Mouse (Mus musculus) kidney, postnatal 36 days (tissue): Measurements from ENCODE around the gene Olfr453.

ENCODE experiments used
- DNase-seq, 2 experiments: peaks; one replicate each; pipeline ENCODE4 v3.0.0; 2021 to 2022; ENCODE audit warnings: mixed read lengths in 2 of 2

The Olfr453 gene

DNA sequence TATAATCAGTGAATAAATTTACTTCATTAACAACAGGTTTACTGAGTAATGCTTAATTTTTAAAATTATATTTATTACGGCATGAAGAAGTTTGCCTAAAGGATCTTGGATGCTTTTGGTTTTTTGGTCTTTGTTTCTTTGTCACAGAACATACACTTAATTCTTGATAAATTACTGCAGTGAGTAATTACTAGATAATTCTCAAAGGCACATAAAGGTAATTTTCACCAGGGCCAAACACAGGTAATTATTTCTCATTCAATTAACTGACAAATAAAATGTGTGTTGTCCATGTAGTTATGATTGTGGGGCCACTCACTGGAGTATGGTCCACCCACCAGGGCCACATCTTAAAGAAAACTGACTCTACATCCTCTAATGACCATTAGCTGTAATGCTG, at the start of gene Olfr453:
Gene Olfr453 (plus strand): TSS at position 301 of the 400 bp plus-strand sequence.
- no peak for DNase-seq

DNA sequence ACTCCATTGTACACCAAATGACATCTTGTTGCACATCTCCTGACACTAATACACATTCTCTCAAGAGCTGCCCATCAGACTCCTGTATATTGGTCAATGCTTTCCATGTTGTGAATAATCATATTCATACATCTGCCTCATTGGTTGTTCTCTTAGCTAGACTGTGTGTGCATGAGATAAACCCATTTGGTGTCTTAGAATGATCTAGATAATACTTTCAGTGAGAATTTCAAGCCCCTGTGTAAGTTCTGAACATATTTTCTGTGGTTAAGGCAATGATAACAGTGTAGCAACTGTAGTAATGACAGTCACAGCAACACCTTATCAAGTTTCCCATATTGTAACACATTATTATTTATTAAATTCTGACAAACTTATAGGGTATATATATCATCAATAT, 49.4 kb upstream of the Olfr453 start:
- no peak for DNase-seq

DNA sequence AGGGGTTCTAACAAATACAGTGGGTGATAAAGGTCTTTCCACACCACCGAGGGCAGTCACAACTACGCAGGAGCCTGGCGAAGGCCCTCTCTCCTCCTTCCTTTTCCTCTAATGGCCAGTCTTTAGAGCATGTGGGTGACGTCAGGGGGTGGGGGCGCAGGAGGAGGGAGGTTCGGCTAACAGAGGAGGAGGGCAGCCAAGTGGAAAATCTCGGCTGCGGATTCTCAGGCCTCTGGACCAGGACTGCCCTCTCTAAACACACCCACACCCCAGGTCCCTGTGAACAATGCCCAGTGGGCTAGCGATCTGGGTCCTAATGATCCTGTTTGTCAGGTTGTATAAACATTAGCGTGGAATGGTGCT, 47.0 kb upstream of the Olfr453 start:
- peak; percentile 92 to 93 for DNase-seq

DNA sequence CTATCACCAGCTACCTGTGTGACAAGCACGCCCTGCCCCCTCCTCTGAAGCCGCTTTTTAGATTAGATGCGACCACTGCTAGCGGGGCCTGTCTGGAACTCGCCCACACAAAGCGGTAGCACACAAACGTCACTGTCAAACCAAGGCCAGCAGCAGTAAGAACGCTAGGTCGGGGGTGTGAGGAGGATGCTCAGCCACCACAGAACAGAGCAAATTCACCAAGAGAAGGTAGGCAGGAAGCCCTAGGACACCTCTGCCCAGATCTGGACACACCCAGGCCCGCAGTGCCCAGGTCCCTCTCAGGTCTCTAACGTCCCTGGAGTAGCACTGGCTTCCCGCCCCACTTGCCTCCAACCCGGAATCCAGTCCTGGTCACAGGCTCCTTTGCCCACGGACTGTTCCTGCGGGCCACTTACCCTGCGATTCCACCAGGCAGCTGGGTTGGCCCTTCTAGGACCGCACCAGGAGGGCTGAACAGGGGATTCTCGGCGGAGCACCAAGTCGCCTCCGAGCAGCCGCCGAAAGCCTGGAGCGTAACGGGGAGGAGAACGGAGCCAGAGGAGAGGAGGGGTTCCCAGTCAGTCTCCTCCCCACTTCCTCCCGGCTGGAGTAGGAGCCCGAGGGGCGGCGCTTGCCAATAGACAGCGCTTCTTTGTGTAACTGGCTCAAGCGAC, 46.5 kb upstream of the Olfr453 start:
- peak; percentile 88 for DNase-seq

DNA sequence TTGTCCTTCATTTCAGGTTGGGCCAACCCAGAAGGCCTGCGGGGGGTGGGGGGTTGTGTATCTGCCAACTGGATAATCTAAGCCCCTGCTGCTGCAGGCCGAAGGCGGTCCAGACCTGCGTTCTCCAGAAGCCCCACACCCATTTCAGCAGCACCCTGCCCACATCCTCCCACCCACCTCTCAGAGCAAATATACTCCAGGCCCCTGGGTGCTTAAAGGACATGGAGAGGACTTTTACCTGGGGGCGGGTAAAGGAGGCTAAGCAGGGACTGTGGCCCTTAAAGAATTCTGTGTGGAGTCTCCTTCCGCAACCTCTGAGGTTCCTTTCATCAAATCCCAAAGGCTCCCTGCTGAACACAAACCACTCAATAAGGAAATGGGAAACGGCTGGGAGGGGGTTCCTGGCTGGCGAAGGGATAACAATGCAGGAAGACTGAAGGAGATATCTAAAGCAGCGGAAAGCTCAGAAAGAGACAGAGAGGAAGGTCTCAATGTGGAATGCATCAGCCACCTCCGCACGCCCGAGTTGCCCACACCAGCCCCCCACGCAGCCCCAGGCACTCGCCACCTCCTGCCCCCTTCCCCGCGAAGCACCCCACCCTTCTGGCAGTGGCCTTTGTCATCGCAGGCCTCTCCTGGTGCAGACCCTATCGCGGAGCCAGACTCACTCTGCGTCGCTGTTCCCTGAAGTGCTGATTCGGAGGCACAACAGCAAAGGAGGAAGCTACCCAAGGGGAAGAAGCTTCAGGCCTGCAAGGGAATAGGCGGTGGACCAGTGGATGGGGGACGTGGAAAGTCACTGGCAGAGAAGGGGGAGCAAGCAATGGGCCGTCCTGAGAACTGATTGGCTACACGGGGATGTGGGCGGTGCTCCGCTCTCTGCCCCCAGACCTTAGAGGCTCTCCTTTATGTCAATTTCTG, 29.6 kb upstream of the Olfr453 start, which contains the start of gene Tcaf1:
Gene Tcaf1 (minus strand): TSS at position 798 of the 921 bp plus-strand sequence.
- DNase-seq = peak; percentile 76 to 78

DNA sequence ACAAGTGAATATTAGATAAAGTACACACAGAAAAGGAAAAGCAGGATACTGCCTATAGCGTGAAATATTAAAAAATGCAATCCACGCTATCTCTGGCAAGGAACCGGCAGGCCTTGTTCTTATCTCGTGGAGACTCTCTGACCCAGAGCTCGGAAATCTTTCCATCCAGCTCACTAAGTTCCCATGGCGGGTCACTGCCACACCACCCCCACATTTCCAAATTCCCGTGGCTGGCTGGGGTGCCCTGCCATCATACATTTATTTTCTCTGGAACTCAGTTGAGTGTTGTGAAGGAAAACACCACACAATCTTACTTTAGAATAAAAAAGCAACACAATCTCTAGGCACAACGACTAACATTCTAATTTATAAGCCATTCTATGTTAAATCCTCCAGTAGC, 24.5 kb upstream of the Olfr453 start:
- no peak for DNase-seq

DNA sequence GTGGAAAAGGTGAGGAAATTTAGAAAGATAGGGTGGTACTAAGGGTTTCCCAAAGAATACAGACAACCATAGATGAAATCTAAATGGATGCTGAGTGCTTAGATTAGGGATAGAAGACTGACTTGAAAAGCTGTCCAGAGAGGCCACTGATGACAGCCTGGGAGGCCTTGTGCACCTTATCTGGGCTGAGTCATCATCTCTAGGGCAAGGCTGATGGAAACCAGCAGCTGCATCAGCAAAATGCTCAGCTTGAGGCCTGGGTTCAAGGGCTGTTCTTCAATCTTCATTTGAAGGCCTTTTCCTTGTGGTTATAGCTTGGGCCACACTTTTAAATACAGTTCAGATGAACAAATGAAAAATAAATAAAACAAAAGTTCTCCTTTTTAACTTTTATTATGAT, 21.2 kb upstream of the Olfr453 start:
- no peak for DNase-seq

DNA sequence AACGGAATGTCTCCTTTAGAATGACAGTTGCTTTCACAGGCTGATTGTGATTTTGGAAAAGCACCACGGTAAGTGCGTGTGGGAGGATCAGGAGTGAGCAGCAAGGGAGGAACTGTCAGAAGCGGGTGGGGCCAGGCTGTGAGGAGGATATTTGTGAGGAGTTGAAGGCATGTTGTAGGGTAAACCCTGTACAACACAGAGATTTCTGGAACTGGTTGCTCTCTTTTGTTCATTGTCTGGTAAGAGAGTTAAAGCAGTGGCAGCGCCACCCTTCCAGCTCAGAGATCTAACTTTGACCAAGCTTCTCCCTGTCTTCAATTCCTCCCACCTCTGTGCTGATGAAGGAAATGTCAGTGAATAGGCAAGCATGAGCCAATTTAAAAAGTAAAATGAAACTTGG, 3.1 kb downstream of the Olfr453 start:
- no peak for DNase-seq

DNA sequence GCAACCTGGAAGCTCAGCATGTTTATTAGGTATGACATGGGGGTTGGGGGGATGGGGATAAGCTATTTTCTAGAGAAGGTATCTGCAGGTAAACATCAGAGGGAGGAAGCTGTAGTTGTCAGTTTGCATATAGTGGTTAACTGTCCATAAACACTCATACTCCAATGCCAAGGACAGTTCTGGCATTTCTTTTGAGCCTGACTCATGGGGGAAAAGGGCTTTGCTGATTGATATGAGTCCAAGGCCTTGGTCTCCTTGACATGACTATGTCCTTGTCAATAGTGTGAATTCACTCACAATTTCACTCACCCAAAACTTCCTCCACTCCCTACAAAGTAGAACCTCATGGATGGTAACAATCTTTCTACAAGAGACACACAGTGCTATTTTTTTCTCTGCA, 8.7 kb downstream of the Olfr453 start:
- no peak for DNase-seq

DNA sequence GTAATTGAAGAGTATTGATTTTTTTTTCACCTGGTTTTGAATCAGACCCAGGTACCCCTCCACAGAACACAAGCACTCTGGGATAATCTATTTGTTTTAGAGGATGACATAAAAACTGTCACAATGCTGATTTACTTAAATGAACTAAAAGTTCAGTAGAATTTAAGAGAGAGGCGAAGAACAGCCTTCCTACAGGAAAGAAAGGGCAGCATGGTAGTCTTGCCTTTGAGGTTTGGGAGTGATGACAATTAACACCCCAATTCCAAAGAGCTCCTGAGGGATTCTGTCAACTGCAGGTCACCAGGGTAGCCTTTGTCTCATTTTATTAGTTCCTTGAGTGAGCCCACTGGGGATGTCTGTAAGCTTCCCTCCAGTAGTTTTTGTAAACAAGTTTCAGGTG, 16.9 kb downstream of the Olfr453 start, which contains the start of gene Olfr38:
Gene Olfr38 (plus strand): TSS at position 301 of the 400 bp plus-strand sequence.
- no peak for DNase-seq

DNA sequence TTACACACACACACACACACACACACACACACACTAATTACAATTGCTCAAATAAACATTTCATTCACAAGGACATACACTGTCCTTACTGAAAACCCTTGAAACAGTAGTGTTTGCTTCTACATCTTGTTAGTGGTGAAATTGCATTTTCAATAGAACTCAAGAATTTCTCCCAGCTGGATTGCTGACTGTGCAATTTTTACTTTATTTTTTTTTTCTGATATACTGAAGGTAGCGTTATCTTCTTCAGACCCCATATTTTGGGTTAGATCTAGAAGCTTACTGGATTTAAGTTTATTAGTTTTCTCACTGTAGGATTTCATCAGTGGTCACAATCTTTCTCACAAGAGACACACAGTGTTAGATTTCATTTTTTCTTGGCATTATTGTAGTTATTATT, 37.9 kb downstream of the Olfr453 start:
- DNase-seq = no peak

DNA sequence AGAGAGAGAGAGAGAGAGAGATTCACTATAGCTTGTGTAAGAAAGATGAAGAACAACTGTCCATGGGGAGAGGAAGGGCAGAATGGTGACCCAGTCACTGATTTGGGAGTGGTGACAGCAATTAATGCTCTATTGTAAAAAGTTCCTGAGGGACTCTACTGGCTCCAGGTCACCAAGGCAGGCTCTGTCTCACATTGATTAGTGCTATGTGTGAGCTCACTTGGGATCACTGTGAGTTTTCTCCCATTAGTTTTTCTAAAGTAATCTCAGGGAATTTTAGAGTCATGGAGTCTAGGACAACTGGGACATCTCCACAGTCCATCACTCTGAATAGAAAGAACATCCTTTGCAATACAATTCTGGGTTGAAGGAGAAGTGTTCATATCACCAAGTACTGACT, 45.6 kb downstream of the Olfr453 start, which contains the start of gene Olfr452:
Gene Olfr452 (plus strand): TSS at position 301 of the 400 bp plus-strand sequence.
- no peak for DNase-seq

DNA sequence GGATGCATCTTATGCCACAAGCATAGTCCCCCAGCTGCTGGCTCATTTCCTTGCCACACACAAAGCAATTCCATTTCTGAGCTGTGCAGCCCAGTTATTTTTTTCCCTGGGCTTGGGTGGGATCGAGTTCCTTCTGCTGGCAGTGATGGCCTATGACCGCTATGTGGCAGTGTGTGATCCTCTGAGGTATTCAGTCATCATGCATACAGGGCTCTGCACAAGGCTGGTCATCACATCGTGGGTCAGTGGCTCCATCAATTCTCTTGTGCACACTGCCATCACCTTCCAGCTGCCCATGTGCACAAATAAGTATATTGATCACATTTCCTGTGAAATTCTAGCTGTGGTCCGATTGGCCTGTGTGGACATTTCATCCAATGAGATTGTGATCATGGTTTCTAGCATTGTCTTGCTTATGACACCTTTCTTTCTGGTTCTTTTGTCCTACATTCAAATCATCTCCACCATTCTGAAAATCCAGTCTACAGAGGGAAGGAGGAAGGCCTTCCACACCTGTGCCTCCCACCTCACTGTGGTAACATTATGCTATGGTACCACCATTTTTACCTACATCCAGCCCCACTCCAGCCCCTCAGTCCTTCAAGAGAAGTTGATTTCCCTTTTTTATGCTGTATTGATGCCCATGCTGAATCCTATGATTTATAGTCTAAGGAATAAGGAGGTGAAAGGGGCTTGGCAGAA, 51.2 kb downstream of the Olfr453 start:
- no peak for DNase-seq

DNA sequence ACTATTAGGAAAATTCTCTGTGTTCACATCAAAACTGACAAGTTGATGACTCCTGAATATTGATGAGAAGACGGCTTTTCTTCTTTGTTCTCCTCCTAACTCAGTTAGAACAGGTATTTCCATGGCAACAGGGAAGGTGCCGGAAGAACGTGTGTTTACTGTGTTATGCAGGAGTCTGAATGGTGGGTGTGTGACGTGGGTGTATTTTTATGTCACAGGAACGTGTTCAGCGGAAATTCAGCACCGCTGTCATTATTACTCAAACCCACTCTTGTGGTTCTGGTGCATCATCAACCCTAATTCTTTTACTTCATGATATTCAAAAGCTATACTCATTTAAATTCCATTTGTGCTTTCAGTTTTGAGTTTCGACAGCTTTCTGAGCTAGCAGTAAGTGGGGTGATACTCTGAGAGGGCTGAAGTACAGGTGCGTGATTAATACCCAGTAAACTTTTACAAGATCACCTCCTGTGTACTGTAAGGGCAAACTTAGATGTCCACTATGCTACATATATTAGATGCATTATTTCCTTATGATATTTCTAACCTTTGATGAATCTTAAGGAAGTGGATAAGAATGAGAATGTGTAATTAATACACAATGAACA, 51.9 kb downstream of the Olfr453 start:
- DNase-seq = no peak

DNA sequence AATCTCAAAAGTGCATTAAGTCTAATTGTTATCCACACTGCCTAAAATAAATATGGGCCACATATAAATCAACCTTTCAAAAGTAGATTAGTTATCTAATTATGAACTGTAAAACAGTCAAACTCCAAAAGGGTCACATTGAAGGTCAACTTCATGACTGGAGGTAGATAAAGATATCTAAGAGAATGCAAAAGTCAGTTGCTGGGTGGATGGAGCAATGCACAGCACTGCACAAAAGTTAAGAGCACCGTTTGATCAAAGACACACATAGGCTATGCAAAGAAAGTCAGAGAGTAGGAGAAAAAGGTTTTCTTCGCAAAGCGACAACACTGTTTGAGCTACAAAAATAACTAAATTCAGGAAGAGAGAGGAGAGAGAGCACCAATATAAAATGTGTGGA, 55.8 kb downstream of the Olfr453 start:
- no peak for DNase-seq
